Mouse (Mus musculus) spleen, postnatal 4 days (tissue): ENCODE measurements at regions not wholly inside any gene's neighbourhood (a gene's known extent, or its start where the extent isn't known, plus 50 kb on each side); places are given as distances from the start of the nearest gene placed in this dataset.

Experiments used
- DNase-seq, 2 experiments: peaks; one replicate each; pipeline ENCODE4 v3.0.0; 2022; ENCODE audit warnings: low spot score in 2 of 2

DNA sequence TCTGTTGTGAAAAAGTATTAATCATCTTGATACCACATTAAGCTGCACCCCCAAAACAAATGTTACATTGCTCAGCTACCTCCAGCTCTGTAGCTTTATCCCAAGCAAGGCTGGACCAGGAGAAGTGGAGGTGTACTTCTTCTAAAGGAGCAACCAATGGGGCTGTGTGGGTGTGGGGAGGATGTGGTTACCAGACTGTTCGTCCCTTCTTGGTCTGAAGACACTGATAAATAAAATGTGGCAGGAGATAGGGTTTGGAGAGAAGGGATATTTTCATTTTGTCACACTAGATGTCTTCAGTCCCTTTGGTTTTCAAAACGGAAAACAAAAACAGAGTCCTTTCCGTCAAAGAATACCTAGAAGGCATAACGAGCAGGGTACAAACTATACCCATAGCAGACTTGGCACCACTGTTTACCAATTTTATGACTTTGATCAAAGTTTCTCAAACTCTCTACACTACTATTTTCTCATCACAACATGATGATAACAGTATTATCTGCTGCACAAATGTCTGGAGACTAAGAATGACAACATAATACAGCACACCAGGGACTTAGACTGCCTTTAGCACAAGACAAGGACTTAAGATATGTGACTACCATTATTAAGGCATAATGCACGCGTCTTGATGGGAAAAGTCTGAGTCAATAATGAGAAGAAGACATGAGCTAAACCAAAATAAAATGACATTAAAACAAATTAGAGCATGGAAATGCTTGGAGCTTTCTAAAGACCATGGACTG is 253.4 kb upstream of the Rag2 start:
- DNase-seq = no peak

DNA sequence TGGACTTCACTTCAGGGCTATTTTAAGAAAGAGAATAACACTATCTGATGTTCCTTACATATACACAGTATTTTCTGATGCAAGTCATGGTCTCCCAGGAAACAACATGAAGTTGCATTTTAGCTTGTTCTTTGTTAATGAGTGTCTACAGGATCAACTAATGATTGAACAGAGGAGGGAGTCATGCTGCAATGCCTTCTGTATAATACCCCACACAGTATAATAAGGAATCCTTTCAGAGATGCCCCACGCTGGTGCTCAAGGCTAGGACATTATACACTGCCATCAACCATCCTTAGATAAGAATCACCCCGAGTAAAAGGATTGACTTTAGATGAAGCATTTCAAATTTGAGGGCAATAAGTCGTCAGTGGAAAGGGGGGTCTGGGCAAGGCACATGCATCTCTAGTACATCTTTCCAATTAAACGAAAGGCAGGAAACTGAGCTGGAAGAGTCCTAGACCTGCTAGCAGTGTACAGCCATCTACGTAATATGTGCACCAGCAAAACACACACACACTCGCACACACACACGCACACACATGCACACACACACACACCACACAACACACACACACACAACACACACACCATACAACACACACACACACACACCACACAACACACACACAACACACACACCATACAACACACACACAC is 252.6 kb upstream of the Rag2 start:
- DNase-seq = no peak

DNA sequence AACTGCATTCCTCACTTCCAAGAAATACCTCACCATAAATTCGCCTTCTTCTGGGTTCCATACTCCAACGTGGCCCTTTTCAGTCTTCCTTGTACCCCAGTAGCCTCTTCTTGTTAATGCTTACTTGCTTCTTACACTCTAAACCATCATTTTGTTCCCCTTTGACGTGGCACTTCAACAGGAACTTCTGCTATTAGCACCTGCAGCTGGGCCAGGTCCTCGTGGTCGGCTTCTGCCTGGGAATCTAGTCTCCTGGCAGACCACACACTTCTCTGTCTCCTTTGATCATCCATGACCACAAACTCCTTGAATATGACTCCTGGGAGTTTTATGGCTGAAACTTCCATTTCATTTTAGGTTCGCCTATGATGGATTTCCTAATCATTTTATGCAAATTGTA is 243.9 kb upstream of the Rag2 start:
- DNase-seq = no peak

DNA sequence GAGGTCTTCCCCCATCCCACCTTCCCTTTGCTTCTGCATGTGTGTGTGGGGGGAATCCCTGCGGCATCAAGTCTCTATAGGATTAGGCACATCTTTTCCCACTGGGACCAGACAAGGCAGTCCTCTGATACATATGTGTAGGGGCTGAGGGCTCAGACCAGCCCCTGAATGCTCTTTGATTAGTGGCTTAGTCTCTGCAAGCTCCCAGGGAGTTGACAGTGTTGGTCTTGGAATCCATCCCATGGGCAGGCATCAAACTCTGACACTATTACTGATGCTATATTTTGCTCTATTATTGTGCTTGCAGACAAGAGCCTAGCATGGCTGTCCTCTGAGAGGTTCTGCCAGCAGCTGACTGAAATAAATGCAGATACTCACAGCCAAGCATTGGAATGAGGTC is 209.5 kb upstream of the Rag2 start:
- DNase-seq = no peak

DNA sequence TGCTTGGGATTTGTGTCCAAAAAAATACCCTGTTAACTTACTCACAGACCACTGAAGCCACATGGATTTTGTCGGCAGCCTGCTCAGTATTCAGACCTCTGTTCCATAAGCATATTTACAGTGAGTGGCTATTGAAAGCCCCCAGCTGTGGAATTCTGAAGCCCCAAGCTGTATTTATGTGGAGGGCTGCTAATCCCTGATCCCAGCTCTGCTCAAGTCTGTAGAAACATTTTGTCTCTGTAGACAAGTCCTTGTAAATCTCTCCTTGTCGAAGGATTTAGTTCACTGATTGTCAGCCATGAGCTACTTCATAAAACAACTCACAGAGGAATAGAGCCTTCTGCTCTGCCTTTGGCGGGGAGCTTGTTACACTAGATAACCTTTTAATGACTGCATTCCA is 207.8 kb upstream of the Rag2 start:
- no peak for DNase-seq

DNA sequence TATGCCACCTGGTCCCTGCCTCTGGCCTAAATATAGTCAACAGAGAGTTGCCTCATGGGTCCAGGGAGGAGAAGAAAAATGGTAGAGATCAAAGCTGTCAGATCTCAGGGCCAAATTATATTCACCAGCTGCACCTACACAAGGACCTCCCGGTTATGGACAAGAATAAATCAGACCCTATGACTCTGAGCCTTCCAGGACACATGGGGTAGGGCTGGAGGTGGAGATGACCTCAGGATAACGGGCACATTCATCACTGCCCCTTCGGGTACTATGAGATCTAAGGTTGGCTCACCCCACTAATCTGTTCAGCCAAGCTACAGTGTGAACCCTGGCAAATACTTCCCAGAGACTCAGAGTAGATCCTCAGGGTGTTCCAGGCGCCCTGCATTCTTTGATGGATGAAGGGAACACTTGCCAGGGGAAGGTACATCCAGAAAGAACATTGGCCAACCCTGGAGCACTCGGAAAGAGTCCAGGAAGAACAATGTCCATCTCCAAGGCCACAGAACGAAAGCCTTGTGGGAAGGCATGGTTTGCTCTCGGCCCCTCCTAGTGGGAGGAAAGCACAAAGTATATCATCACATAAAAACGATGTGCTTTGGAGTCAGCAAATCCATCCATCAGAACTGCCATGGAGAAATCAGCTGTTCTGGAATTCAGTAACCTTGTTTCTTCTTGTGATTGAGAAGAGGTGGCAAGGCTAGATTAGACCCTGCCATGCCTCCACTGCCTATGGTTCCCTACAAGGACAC is 191.2 kb upstream of the Rag2 start:
- DNase-seq = no peak

DNA sequence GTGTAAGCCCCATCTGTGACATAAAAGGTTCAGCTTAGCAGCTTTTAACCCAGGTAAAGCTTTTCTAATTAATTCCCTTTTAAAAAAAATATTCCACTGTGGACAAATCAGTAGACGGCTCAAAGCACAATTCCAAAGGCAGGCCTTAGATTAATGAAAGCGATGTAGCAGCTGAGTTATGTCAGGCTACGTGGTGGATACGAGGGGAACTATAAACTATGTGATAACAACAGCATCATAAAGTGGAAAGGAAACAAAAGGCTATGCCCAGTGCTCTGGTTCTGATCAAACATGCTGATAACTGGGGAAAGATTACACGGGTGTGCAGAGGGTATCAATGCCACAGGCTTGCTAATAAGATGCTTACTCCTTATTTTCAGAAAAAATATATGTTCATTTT is 184.3 kb upstream of the Rag2 start:
- DNase-seq = no peak

DNA sequence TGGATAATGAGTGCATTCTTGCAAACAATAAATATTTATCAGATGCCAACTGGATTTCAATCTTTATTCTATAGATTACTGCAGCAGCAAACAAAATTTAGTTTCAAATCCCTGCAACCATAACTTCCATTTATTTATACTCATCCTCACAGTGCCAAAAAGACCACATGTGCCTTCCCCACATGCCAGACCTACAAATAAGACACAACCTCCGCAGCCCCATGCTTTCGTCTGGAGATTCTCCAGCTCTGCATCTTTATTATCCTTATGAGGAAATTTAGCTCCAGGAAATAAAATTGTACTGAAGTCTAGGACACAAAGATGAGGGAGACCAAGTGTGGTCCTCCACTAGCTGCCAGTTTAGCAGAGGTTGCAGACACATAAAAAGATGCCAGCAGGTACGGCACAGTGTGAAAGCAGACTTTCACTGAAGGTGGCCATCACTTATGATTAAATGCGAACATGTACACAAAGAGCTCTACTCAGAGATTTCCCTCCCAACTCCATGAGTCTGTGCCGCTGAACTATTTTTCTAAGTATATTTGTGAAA is 183.4 kb upstream of the Rag2 start:
- no peak for DNase-seq

DNA sequence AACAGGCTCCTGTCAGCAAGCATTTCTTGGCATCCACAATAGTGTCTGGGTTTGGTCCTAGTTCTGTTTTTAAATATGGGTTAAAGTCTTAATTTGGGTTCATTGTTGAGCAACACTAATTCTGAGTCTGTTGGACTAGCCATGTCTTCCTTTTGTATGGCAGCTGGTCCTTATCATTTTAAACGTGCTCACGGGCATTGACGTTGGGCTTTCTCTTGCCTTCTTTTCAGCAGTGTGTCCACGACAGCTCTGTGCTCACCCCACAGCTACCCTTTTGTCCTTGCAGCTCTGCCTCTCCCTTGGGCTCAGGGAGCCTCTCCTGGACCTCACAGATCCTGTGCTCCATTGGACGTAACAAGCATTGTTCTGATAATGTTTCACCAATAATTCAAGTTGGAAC is 168.9 kb upstream of the Rag2 start:
- DNase-seq = no peak

DNA sequence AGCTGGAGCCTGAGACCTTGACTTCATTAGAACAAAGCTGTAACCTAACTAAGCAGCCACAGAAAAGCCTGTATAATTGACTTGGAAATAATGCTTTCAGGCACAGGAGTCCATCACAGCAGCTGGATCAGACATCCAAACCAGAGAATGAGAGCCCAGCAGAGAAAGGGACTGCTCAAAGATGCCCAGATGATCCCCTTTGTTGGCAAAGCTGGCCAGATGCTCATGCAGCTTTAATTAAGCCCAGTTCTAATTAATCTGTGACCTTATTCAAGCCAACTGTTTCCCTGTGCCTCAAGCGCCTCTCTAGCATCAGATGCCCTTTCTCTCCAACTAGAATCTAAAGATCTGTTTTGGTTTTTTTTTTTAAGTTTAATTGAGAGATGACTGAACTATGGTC is 165.6 kb upstream of the Rag2 start:
- DNase-seq = no peak

DNA sequence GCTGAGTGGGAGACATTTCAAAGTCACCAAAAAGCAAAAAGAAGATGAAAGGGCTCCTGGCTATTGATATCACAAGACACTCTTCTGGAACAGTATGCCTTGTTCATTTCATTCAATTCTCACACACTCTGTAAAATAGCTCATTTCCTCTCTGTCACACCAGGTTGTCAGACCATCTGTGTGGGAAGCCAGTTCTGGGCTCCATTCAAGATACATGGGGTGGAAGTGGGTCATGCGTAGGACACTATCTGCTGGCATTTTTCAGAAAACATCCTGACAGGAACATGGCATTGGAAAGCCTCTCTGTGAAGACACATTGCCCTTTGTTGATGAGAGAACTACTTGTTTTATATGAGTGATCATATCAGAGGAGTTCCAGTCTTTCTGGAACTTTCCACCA is 162.1 kb upstream of the Rag2 start:
- no peak for DNase-seq

DNA sequence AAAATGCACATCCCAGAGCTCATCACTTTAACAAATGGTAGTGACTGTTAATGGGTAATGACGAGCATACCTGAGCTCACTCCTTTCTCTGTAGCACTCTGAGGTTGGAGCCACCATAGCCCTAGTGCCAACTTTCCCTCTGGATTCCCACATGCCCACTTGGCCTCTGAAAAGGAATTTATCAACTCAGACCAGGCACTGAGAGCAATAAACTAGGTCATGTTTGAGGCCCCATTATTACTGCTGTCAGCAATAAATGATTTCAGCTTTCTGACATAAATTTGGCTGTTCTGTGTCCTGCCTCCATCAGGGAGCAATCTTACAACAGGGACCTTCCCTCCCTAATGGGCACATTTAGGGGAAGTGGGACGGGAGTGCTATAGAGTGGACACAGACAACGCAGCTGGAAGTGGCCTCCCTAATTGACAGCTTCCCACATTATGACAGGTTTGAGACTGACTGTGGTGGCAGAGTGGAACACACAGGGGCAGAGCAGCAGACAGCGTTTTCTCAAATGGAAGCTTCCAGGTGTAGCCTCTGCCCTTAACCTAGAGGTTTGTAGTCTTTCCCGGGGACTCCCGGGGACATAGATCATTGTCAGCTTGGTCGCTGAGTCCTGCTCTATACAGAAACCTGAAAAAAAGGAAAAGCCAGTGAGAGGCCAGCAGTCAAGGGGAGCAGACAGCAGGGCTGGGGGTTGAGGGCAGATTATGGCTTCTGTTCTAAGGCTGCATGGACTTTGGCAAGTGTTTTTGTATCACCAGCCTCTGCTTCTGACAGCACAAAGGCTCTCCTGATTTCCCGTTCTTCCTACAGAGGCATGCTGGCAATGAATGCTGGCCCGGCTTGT is 160.0 kb upstream of the Rag2 start:
- no peak for DNase-seq

DNA sequence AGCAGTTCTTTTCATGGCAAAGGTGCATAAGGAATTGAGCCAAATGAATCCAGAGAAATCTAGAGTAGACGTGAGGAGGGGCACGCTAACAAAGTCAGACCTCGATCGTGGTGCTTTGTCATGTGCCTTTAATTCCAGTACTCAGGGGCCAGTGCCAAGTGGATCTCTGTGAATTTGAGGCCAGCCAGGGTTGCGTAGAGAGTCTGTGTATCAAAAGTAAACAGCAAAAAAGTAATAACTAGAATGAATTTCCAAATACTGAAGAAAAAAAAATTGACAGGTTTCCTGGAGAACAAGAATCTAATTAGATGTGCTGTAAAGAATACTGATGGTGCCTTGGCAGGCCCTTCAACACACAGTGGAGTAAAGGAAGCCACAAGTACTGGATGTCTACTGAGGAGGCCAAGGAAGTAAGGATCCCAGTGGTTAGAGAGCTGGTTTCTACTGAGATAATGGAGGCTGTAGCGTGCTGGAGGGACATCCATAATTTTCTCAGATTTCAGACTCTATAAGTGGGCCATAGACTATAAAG is 153.9 kb upstream of the Rag2 start:
- DNase-seq = no peak

DNA sequence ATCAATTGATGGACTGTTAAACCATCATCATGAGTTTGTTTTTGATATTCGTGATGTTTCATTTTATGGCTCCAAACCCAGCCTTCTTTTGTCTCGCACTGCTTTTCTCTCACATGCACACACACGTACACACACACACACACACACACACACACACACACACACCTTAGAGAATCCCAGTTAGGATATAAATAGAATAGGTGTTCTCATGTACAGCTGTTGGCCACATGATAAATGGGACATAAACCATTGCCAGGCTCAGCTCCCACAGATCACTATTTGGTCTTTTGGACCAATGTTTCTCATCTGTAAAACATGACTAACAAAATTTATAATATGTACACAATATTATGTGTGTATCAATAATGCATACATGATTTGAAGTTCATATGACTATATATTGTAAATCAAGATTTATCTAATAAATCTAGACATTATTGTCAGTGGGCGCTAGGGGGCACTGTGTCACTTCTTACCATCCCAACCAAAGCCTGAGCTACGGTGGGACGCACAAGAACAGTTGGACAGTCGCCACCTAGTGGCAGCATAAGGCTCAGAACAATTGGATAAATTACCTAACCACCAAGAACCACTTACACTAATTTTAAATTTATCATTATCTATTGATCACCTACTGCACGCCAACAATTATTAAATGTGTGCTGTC is 151.9 kb upstream of the Rag2 start:
- DNase-seq = peak; percentile 73 to 87

DNA sequence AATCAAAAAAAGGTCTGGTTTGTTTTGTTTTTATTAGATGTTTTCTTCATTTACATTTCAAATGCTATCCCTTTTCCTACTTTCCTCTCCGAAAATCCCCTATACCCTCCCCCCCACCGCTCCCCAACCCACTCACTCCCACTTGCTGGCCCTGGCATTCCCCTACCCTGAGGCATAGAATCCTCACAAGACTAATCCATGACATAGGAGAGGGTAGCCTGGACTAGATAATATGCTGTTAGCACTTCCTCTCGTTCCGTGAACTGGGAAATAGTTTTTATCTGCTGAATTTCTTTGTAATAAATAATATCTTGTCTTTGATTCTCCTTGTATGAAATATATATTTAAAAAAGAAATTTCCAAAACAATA is 151.4 kb upstream of the Rag2 start:
- no peak for DNase-seq

DNA sequence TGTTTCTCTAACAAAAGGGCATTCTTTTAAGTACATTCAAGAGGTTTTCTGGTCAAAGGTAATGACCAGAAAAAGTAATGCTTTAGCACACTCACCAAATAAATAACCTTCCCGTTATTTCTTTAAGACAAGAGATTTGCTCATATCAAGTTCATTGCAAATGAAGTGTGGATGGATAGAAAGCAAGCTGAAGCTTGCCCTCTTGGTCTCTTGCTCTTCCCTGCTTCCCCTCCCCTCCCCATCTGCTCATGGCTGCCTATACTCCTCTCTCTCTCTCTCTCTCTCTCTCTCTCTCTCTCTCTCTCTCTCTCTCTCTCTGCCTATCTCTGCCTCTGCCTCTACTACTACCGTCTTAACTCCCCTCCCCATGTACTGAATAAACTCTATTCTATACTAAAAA is 147.7 kb upstream of the Rag2 start:
- no peak for DNase-seq

DNA sequence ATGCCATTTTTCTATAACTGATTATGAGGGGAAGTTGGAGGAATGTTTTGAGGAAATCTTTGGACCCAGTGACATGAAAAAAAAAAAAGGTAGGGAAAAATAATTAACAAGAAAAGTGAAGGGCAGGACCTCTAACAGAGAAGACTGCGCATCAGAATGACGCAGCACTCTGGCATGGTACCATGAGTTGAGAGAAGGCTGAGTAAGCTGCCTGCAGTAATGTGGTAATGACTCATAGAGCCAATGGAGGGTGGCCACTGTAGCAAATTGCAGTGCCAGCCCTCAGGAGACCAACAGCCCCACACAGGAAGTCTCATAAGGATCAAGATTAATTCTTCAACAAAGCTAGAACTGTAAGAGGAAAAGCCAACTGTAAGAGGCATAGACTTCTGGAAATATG is 134.3 kb upstream of the Rag2 start:
- DNase-seq = no peak

DNA sequence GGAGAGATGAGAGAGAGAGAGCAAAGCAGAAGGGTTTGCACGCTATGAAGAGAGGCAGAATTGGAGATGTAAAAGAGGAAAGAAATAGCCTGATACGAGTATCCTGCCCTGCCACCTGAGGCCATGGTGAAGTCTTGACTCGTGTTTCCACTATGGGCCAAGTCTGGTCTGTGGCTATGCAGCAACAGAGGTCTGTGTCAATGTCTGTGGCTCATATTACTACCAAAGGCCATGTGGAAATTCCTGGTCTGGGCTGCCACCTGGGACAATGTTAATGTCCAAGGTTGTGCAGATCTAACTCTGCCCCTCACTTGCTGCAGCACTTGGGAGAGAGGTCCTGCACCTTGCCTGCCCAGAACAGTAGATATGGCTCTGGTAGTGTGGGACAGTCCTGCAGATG is 132.8 kb upstream of the Rag2 start:
- DNase-seq = no peak

DNA sequence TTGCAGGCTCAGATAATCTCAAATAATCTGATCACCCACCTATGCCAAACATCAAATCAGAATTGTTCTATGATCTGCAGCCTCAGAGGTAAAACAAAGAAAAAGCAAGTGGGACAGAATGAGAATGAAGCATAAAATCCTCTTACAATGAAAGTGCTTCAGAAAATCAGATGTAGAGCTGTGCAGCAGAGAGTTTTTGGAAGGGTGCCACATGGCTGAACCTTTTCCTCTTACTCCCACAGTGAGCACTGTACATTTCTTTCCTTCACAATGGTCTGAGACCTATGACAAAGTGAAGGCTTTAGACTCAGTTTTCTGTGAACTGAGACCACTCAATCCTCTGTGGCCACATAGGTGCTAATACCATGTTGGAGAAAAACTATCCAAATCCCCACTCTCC is 116.4 kb upstream of the Rag2 start:
- no peak for DNase-seq
